Mouse (Mus musculus): ENCODE measurements at regions not wholly inside any gene's neighbourhood (a gene's known extent, or its start where the extent isn't known, plus 50 kb on each side); places are given as distances from the start of the nearest gene placed in this dataset.

DNA sequence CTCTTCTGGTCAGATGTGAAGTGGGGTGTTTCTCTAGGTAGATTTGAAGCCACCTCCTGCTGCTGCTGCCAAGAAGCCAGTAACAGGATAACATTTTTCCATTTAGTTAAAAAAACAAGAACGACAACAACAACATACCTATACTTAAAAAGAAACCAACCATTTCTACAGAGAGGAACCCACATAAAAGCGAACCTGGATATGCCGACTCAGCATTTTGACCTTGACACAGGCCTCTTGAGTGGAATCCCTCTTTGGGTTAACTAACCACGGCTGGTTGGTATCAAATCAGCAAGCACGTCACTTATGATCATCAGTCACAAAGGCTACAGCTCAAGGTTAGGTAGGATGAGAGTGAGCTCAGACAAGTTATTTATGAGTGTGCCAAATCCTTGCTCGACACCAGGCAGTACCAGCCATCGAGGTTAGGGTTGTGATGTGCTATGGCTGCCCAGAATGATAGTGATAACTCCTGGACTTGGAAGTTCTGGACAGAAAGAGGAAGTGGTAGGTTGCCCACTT, 269.7 kb downstream of the Cbln1 start:
- DNase-seq (ENCODE audit: low spot score), result no peak

DNA sequence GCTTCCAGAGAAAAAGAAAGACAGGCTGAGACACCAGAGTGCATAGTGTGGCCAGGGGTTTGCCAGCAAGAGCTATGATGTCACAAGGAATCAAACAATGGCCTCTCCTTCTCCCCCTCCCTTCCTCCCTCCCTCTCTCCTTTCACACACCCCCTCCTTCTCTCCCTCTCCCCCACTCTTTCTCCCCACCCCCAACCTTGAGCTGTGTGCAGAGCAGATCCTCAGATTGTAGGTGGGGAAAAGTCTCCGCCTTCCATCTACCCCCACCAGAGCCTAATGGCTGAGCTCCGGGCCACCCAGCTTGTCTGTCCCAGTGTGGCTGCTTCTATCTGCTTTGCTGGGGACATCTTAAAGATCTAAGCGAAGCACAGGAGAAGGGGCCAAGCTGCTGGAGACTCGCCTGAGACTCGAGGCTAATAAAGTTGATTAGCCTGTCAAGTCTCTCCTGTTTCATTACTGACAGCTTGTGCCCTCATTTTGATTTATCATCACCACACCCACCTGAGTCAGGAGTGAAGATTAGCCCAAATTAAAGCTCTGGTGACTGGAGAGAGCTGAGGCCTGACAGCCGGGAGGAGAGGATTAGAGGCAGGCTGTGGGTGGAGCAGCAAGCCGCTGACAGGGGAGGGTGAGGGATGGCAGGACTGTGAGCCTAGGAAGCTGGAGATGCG, 272.8 kb downstream of the Cbln1 start:
- DNase-seq (ENCODE audit: low spot score), result no peak

DNA sequence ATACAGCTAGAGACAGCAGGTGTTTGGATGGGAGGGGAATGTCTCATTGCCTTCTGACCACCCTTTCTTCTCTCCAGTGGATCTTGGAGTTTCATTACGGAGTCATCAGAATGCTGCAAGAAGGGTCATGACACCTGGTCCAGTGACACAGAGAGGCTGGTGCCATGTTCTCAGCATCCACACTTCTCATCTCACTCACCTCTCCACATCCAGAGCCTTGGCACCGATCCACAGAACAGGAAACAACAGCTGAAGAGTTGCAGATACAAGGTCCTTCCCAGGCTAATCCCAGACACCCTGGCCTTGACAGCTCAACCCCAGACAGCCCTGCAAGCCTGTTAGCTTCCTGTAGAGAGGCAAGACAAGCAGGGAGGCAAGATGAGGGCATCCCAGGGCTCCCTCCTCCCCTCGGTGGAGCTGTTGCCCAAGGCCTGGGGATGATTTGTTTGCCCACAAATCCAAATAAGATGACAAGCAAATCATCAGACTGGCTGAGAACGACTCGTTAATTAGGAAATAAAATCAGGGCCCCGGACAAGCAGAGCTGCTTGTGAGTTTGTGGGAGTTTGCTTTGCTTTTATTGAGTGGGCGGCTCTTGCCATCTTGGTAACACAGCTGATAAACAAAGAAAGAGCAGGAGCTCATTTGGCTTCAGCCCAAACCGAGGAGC, 274.4 kb downstream of the Cbln1 start:
- DNase-seq (ENCODE audit: low spot score), result peak; percentile 15

DNA sequence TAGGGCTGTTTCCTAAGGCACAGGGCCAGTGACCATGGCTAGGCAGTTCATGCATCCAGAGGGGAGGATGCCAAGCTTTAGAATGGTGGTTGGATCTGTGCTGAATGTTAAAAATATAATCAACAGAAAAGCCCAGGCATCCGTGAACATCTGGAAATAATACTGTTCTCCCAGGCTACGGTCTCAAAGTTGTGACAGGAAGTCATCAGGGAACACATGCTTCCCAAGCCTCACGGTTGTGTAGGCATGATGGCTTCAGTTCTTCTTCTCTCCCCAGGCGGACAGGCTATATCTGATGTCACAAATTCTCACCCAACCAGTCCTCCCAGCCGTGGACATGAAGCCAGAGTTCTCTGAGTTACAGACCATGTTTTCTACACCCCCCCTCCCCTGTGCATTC, 275.4 kb downstream of the Cbln1 start:
- DNase-seq (ENCODE audit: low spot score), result no peak

DNA sequence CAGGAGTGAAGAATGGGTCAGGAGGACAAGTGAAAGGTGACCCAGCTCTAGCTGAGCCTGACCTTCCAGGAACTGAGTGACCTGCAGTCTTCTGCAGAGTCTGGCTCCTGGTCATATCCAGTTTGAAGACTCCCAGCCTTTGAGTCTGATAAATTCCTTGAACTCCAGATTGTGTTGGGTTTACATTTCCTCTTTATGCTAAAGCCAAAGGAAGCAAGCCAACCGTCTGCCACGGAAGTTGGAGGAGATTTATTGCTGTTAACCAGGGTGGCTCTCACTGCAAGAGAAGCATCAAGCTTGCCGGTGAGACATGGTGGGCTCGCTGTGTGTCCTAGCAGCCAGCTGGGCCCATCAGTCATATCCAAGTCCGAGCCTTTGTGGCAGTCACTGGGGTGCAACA, 276.4 kb downstream of the Cbln1 start:
- no peak for DNase-seq (ENCODE audit: low spot score)

DNA sequence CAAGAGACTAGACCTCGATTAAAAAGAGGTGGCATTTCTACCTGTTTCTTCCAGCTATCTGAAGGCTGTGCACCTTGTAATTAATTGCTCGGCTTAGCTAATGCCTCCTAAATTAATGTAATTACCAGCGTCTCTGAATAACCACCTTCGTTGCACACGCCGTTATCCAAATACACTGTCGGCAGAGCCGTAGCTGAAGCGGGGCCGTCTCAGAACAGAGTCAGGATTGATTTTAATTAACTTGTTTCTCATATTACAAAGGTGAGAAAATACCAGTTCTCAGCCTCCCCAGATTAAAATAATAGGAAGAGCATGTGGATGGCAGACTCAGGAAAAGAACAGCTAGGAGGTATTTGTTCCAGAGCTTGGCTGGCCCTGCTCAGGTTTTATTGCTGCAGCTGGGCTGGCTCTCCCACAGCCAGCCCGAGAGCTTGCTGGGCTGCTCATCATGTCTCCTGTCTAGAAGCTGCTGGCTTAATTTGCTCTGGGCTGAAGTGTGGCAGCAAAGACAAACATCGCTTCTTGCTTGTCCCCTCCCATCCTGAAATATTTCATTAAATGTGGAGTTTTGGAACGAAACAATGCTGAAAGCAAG, 282.5 kb downstream of the Cbln1 start:
- DNase-seq (ENCODE audit: low spot score), result no peak

DNA sequence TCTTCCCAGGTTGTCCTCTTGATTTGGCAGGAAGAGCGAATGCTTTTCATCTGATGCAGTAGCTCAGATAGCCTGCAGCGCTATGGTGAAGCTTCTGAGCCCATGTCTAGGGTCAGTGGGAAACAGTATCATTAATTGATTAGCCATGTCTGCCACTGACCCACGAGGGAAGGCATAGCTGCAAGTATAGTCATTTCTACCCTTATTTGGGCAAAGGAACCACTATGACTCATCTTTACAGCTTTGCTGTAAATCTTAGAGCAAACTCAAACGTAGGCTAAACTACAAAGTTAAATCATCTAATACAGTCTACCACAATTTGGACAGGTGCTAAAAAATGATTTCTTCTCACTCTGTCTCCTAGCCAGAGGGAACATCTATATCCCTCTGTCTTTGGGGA, 289.5 kb downstream of the Cbln1 start:
- no peak for DNase-seq (ENCODE audit: low spot score)

DNA sequence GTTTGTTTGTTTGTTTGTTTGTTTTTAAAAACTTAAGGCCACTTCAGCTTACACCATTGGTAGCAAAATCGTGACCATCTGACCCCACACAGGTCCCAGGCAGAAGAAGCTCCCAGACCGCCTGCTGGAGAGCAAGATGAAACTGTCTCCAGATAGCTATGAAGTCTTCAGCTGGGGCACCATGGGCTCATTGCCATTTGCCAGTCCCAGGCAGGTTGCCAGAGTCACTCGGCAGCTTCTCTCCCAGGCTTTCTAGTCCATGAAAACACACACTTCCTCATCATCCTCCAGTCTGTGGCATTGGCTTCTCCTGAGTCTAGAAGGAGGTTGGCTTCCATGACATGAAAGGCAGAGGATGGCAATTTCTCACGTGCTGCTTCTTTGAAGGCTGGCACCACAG, 293.5 kb upstream of the N4bp1 start:
- DNase-seq (ENCODE audit: low spot score), result no peak

DNA sequence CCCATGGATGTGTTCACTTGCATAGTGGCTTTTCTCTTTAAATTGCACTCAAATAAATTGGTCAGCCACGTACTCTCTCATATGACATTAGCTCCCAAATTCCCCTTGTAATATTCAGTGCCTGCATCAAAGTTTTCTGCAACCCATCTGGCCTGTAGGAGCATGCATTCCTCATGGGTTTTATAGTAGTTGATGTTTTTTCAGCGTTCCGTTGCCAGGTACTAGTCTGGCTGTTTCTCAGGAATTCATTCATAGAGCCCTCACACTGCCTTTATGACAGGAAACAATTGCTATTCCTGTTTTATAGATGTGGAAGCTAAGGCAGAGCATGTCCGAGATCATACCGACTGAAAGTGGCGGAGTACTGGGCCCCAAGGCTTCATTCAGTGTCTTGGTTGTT, 292.6 kb upstream of the N4bp1 start:
- DNase-seq (ENCODE audit: low spot score), result no peak

DNA sequence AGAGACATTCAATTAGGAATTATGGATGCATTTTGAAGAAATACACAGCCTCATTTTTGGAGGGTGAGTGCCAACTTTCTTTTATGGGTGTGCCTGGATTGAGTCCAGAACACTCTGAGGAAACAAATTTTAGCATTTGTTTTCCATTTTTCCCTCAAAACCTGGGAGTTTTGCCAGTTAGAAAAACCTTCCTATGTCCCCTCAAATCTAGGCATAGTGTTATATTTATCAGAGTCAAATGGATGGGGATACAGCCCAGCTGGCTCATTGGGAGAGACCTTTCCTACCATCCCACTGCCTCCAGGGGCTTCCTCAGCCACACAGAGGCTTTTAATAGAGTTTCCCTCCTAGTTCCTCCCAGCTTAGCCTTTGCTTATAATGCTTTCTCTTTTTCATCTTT, 290.0 kb upstream of the N4bp1 start:
- DNase-seq (ENCODE audit: low spot score), result no peak

DNA sequence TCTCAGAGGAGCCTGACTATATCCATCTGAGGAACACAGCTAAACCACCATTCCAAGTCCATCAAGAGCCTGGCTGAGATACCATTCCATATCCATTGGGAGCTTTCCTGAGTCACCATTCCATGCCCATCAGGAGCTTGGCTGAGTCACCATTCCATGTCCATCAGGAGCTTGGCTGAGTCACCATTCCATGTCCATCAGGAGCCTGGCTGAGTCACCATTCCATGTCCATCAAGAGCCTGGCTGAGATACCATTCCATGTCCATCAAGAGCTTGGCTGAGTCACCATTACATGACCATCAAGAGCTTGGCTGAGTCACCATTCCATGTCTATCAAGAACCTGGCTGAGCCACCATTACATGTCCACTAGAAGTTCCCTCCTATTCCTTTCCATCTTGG, 288.7 kb upstream of the N4bp1 start:
- DNase-seq (ENCODE audit: low spot score), result no peak

DNA sequence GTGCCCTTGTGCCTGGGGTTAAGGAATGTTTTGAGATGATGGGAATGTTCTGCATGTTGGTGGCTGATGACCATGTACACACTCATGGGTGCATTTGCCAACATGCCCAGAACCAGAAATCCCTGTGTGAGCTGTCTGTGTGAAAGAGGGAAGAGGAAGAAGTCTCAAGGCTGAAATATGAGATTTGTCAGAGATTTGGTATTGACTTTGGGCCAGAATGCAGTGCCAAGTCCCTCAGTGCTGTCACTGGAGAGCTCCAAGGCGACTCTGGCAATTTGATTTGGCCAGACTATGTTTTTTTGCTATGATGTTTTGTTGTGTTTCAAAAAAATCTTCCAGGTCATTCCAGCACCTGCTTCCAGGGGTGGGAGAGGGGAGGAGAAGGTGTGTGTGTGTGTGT, 281.7 kb upstream of the N4bp1 start:
- no peak for DNase-seq (ENCODE audit: low spot score)

DNA sequence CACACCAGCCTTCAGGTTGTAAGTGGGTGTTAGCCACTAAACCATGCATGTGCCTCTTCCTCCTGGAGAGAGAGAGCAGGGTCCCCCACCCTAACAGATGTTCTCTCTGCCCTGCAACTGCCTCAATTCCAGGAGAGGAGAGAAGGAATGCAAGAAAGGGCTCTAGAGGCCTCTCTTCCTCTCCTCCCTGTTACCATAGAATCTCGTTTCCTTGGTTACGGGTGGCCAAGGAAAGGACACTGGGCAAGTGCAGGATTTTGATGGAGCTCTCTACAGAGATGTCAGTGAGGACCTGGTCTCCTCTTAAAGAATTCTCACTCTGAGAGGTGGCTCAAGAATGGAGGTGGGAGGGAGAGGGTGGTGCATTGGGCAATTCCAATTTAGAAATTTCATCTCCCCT, 275.4 kb upstream of the N4bp1 start:
- no peak for DNase-seq (ENCODE audit: low spot score)

DNA sequence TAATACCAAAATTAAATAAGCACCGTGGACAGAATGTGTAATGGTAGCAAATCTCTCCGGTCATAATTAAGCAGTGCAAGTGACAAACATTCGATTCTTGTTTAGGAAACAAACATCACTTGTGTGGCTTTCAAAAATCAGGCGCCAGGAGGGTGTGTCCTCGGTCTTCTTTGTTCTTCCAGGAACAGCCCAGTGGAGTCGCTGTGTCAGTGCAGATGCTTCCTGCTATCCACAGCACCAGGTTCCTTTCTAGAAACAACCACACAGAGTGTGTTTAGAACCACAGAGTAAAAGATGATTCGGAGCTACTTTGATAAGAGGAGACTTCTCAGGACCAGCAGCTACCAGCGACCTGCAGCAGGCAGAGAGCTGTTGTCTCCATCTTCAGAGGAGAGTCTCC, 273.3 kb upstream of the N4bp1 start:
- no peak for DNase-seq (ENCODE audit: low spot score)

DNA sequence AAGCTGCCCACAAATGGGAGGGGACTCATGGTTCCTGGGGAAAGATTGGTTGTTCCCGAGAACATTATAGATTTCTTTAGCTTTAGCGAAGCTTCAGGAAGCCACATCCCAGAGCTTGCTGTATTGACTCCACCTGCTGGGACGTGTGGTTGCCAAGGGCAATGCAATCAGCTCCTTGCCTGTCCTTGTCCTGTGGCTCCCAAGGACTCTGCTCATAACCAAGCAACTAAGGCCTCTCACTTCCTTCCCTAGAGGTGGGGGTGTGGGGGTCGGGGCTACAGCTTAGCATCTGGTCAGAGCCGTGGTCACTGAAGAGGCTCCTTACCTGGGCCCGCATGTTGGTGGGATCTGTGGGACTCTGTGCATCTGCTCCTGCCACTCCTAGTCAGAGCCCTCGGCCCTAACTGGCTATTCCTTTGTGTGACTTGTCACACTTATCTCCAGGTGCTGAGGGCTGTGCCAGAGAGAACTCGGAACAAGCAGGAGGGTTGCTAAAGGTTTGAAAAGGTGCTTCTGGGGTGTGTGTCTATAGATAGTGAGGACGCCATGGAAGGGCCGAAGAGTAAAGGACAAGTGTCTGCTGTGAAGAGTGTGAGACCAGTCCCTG, 270.9 kb upstream of the N4bp1 start:
- no peak for DNase-seq (ENCODE audit: low spot score)

DNA sequence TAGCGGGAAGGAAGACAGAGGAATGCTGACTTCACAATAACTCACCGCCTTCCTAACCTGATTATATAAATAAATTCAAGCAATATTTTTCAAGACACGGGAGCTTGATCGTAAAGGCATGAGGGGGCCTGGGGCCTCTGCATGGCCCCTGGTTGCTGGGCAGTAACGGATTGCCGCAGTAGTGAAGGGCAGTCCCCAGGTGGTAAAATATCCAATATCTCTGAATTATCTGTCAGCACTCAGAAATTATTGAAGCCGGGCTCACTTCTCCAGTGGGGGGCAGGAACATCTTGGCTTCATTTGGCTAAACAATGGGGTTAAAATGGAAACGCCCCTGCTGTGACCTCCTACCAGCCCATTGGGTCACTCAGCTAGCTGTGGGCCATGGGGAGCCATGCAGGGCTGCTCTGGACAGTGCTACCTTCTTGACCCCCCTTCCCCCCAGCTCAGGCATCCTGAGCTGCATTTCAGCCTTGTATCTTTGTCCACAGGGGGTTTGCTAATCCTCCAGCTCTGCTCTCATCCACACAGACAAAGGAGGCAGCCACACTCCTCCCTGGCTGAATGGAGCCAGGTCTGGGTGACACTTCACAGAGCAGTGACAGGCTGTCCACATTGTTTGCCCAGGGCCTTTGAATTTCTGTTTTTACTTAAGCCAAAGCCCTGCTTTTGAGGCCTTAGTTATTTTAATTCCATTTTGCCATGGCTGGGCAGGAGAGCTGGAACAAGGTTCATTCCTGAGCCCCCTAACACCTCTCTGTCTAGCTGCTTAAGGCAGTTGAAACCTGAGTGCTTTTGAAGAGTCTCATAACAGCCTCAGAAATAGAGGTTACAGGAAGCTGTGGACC, 267.2 kb upstream of the N4bp1 start:
- no peak for DNase-seq (ENCODE audit: low spot score)

DNA sequence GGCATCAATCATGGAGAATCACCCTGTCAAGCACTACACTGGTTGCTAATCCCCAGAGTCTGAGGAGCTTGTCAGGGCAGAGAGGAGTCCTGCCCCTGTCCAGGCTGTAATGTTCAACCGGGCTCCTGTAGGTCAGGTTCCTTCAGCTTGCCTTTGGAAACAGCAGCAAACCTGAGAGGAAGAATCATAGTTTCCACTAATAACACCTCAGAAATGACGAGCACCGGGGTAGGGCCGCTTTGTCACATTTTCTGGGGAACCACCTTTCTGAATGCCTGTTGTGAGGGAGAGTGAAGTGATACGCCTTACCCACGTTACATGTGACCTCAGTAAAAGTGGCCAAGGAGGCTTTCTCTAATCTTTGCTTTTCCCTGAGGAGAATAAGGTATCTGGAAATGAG, 263.8 kb upstream of the N4bp1 start:
- DNase-seq (ENCODE audit: low spot score), result no peak

DNA sequence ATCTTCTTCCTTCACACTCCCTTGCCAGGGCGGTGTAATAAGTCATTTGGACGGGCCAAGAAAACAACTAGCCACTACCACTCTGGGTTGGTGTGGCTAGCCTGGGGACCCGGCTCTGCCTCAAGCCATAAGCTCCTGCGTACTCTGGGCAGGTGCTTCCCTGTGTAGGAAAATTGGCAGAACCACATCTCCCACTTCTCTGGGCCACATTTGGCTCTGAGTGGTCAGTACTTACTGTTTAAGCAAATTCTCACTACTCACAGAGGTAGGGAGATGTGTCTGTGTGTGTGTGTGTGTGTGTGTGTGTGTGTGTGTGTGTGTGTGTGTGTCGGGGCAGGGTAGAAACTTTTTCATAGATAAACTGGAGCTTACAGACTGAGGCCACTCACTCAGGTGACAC, 262.6 kb upstream of the N4bp1 start:
- no peak for DNase-seq (ENCODE audit: low spot score)

DNA sequence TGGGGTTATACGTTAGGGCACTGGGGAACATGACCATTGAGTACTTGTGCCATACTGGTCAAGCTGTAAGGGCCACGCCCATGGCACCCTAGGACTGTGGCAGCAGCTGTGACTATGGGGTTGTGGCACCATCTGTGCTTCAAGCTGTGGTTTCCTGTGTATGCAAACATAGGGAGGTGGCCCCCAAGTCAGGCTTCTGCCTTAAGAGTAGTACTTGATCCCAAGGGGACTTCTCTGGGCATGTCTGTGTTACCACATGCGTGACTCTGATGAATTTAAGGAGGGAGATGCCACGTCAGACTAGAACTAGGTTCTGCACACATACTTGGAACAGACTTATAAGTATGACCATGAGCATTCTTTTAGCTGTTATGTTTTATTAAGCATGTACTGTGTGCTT, 252.4 kb upstream of the N4bp1 start:
- no peak for DNase-seq (ENCODE audit: low spot score)

DNA sequence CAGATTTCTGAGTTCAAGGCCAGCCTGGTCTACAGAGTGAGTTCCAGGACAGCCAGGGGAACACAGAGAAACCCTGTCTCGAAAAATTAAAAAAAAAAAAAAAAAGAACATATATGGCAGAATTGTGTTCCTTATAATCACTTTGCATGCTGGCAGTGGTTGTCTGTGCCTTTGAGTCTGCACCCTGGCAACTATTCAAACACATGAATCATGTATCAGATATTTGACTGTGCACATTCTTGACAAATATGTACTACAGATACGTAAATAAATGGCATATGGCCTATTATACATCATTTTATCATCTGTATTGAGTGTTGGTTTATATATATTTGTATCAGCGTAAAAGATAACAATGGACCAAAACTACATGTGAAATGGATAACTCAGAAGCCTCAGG, 246.7 kb upstream of the N4bp1 start:
- no peak for DNase-seq (ENCODE audit: low spot score)

DNA sequence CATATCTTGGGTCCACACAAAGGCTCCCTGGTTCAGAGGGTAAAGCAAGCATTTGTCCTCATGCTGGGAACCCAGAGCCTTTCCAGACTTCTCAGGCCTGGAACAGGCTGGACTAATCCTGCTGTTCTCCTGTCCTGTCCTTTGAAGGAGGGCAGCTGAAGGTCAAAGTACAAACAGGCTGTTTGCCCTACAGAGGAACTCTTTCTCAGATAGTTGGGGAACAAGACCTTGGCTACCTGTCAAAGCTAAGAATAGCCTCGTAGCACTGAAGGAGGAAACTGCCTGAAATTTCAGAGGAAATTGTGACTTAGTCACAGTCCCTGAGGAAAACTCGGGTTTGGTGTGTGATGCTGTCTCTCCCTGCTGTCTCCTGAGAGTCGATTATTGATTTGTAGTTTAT, 245.6 kb upstream of the N4bp1 start:
- DNase-seq (ENCODE audit: low spot score), result no peak

DNA sequence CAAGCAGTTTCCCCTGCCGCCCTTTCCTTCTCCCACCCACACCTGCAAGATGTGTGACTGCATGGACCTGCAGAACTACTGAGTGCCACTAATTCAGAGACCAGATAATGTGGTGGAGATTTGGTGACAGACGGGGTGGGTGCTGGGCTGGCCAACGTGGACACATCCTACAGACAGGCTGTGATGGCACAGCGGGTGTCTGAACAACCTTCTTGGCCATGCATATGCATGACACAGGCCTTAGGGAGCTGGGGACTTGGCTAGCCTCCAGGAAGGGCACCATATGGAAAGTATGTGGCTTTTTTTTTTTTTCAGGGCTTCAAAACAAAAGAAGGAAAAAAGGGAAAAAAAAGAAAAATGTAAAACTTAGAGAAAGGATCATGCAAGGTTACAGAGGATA, 243.5 kb upstream of the N4bp1 start:
- DNase-seq (ENCODE audit: low spot score), result no peak

Data from ovary, postnatal 14 days (tissue).